Mouse (Mus musculus) liver, embryonic 14.5 days (tissue): ENCODE measurements around the gene Hcn3. TPM values are rescaled to one million over a fixed set of nuclear protein-coding genes. Genes with fewer than 3 reads are reported as not detected.

ENCODE experiments used
- ATAC-seq: fragments of 200-750 bp; cut with Nextera tagmentation; 2 replicates; pipeline ENCODE4 v1.8.0; 2017; ENCODE audit warnings: moderate number of reproducible peaks, mild to moderate bottlenecking, moderate library complexity; ENCODE audit not compliant: insufficient read depth
- DNase-seq, 3 experiments: peaks; one replicate each; pipeline ENCODE4 v3.0.0-alpha.2; 2012 to 2013; ENCODE audit warnings: low read depth in 3 of 3, low spot score in 3 of 3
- H3K27ac ChIP-seq: fragments of 300-500 bp; sonication (generic); 2 replicates; pipeline ENCODE4 v1.5.1; 2014; ENCODE audit warnings: moderate library complexity, mild to moderate bottlenecking, control low read depth, inconsistent platforms
- H3K27me3 ChIP-seq: fragments of 300-500 bp; sonication (generic); 2 replicates; pipeline ENCODE4 v1.6.1; 2014; ENCODE audit warnings: mild to moderate bottlenecking, low read length, moderate library complexity; ENCODE audit not compliant: control insufficient read depth, insufficient read depth
- H3K36me3 ChIP-seq: fragments of 300-500 bp; sonication (generic); replicated peaks from 2 replicates; pipeline ENCODE4 v1.6.1; 2014; ENCODE audit warnings: low read depth; ENCODE audit not compliant: control insufficient read depth, insufficient read depth
- H3K4me1 ChIP-seq, 2 experiments: fragments of 200-500 bp in 1 of 2; fragments of 300-500 bp in 1 of 2; sonication (generic) in 1 of 2; replicated peaks; 2 replicates each; pipeline ENCODE4 v1.6.1; 2012 to 2014; ENCODE audit warnings: antibody characterized with exemption in 1 of 2, inconsistent platforms in 1 of 2, low read length in 1 of 2; ENCODE audit not compliant: control insufficient read depth in 2 of 2, insufficient read depth in 2 of 2
- H3K4me2 ChIP-seq: fragments of 300-500 bp; sonication (generic); 2 replicates; pipeline ENCODE4 v1.6.1; 2014; ENCODE audit warnings: low read depth, mild to moderate bottlenecking, control low read depth, moderate library complexity
- H3K4me3 ChIP-seq, 2 experiments: fragments of 200-500 bp in 1 of 2; fragments of 300-500 bp in 1 of 2; sonication (generic) in 1 of 2; 2 replicates each; pipeline ENCODE4 v1.5.1; 2012 to 2014; ENCODE audit warnings: low read depth in 2 of 2, low read length in 2 of 2, mild to moderate bottlenecking in 2 of 2, control low read depth in 1 of 2, inconsistent platforms in 1 of 2, moderate library complexity in 1 of 2; ENCODE audit not compliant: insufficient read depth in 1 of 2
- H3K9ac ChIP-seq: fragments of 300-500 bp; sonication (generic); replicated peaks from 2 replicates; pipeline ENCODE4 v1.6.1; 2014; ENCODE audit warnings: mild to moderate bottlenecking, control low read depth, moderate library complexity
- H3K9me3 ChIP-seq: fragments of 300-500 bp; sonication (generic); 2 replicates; pipeline ENCODE4 v1.6.1; 2016; ENCODE audit warnings: low read length, mixed read lengths; ENCODE audit not compliant: control insufficient read depth
- CTCF ChIP-seq: IDR thresholded peaks from 2 replicates; pipeline ENCODE4 v1.5.1; 2016; ENCODE audit warnings: antibody characterized with exemption, low read depth, control low read depth
- EP300 ChIP-seq: IDR thresholded peaks from 2 replicates; pipeline ENCODE4 v1.6.1; 2016; ENCODE audit warnings: antibody characterized with exemption, low read depth
- WGBS: fragments of 180-500 bp; shearing (Covaris S2); extraction: QIAGEN DNeasy Blood & Tissue Kit; methylation state at CpG from one replicate; pipeline ENCODE4 v1.1.7; 2014; ENCODE audit not compliant: insufficient replicate concordance; 5-methylcytosine and 5-hydroxymethylcytosine counted together
- polyA plus RNA-seq, 2 experiments: library from polyadenylated mRNA; depleted of rRNA in 1 of 2; stranded (reverse) in 1 of 2; unstranded in 1 of 2; fragments of >200 nt; fragmentation: Nextera tagmentation in 1 of 2; extraction: Ambion mirVana in 1 of 2; gene quantifications; 2 replicates each; pipeline versions ENCODE4 v1.2.1 to v1.2.3; 2012 to 2014

Gene Hcn3
- polyA plus RNA-seq, 2 experiments: 0.31 to 0.55 TPM

GRCm38 (mm10) chr3:89187690-89188477 lies 27.9 kb upstream of the Hcn3 start:
- 56% methylated on average over 18 of the region's 18 CpGs for WGBS
- H3K4me2 ChIP-seq: no peak overlapping the region
- H3K4me1 ChIP-seq: 0 out of 4 replicates have a peak, but pooled peaks cover 0 to 2% of the 10 kb centered on the region in 2 experiments
- TF ChIP-seq CTCF (no peak), EP300 (no peak)
- no peak for ATAC-seq
- no peak overlapping the region for H3K27ac ChIP-seq
- H3K4me3 ChIP-seq: no peak overlapping the region
- H3K9me3 ChIP-seq: no peaks in the 10 kb centered on the region
- no peak for DNase-seq
- no peak overlapping the region for H3K9ac ChIP-seq
- H3K27me3 ChIP-seq: no peaks in the 10 kb centered on the region
- no peaks in the 10 kb centered on the region for H3K36me3 ChIP-seq

GRCm38 (mm10) chr3:89187197-89187596 lies 27.2 kb upstream of the Hcn3 start:
- H3K27ac ChIP-seq: no peak overlapping the region
- TF ChIP-seq EP300: no peak
- no peak for TF ChIP-seq CTCF
- H3K9ac ChIP-seq: no peak overlapping the region
- no peak overlapping the region for H3K4me2 ChIP-seq
- H3K36me3 ChIP-seq: peaks cover 4% of the 10 kb centered on the region
- no peak for DNase-seq
- no peaks in the 10 kb centered on the region for H3K9me3 ChIP-seq
- H3K4me1 ChIP-seq: peaks cover 6% of the 10 kb centered on the region in 2 experiments; a peak in 2 of 4 replicates
- H3K27me3 ChIP-seq: no peaks in the 10 kb centered on the region
- ATAC-seq: no peak
- WGBS: 48% methylated on average over 23 of the region's 23 CpGs
- H3K4me3 ChIP-seq: no peak overlapping the region

GRCm38 (mm10) chr3:89183959-89184315 lies 23.9 kb upstream of the Hcn3 start:
- Histone ChIP-seq H3K9ac (no peak overlapping the region), H3K4me2 (peak overlapping the region; percentile 63), H3K4me1 (peaks cover 6 to 7% of the 10 kb centered on the region in 2 experiments; a peak in 2 of 4 replicates), H3K36me3 (peaks cover 19% of the 10 kb centered on the region), H3K4me3 (no peak overlapping the region), H3K27me3 (no peaks in the 10 kb centered on the region), H3K27ac (no peak overlapping the region), H3K9me3 (no peaks in the 10 kb centered on the region)
- DNase-seq (no peak), ATAC-seq (no peak)
- TF ChIP-seq EP300 (no peak), CTCF (no peak)
- 73% methylated on average over 6 of the region's 6 CpGs for WGBS

- TF ChIP-seq CTCF: 0 out of 2 replicates have a peak, but pooled peaks have one; percentile 9
- TF ChIP-seq EP300: no peak
- Histone ChIP-seq H3K9me3 (no peaks in the 10 kb centered on the region), H3K9ac (peak within 1 kb of the TSS; percentile 3), H3K4me2 (peak within 1 kb of the TSS; percentile 63), H3K4me1 (peaks cover 10 to 13% of the 10 kb centered on the region in 2 experiments), H3K4me3 (peak within 1 kb of the TSS; percentile 44 to 68), H3K27me3 (no peaks in the 10 kb centered on the region), H3K36me3 (peaks cover 19% of the 10 kb centered on the region), H3K27ac (peak within 1 kb of the TSS; percentile 20; the same call in 1 of the 2 replicates)
- peak; percentile 49 to 62 (median 53) for DNase-seq
- 19% methylated on average over 39 of the region's 39 CpGs for WGBS
- ATAC-seq: peak; percentile 88
These were observed 23.3 kb upstream of the Hcn3 start, which contains the start of gene Fam189b for GRCm38 (mm10) chr3:89183058-89183958. Gene Fam189b (plus strand): TSS chr3:89183143.
